Mouse (Mus musculus) stomach, embryonic 16.5 days (tissue): ENCODE data around the gene Jmjd1c. TPM values are rescaled to one million over a fixed set of nuclear protein-coding genes. Genes with fewer than 3 reads are reported as not detected.

Source experiments
- ATAC-seq: fragments of 200-750 bp; cut with Nextera tagmentation; 2 replicates; pipeline ENCODE4 v1.8.0; 2017; ENCODE audit warnings: moderate number of reproducible peaks, moderate TSS enrichment; ENCODE audit not compliant: insufficient read depth, low FRiP score
- H3K27ac ChIP-seq: fragments of 300-500 bp; sonication (generic); 2 replicates; pipeline ENCODE4 v1.5.1; 2014; ENCODE audit warnings: low read length
- H3K27me3 ChIP-seq: fragments of 300-500 bp; sonication (generic); 2 replicates; pipeline ENCODE4 v1.6.1; 2014; ENCODE audit warnings: low read length, control low read depth, mixed read lengths; ENCODE audit not compliant: control insufficient read depth, insufficient read depth
- H3K36me3 ChIP-seq: fragments of 300-500 bp; sonication (generic); 2 replicates; pipeline ENCODE4 v1.6.1; 2014; ENCODE audit warnings: low read length; ENCODE audit not compliant: control insufficient read depth, insufficient read depth
- H3K4me1 ChIP-seq: fragments of 300-500 bp; sonication (generic); 2 replicates; pipeline ENCODE4 v1.6.1; 2014; ENCODE audit warnings: low read length, control low read depth, mixed read lengths; ENCODE audit not compliant: control insufficient read depth, insufficient read depth
- H3K4me2 ChIP-seq: fragments of 300-500 bp; sonication (generic); 2 replicates; pipeline ENCODE4 v1.6.1; 2014; ENCODE audit warnings: low read depth, low read length, mixed read lengths
- H3K4me3 ChIP-seq: fragments of 300-500 bp; sonication (generic); replicated peaks from 2 replicates; pipeline ENCODE4 v1.5.1; 2014; ENCODE audit warnings: mild to moderate bottlenecking, low read length
- H3K9ac ChIP-seq: fragments of 300-500 bp; sonication (generic); 2 replicates; pipeline ENCODE4 v1.6.1; 2014; ENCODE audit warnings: low read length
- H3K9me3 ChIP-seq: fragments of 300-500 bp; sonication (generic); replicated peaks from 2 replicates; pipeline ENCODE4 v1.6.1; 2016; ENCODE audit warnings: low read length, control low read depth; ENCODE audit not compliant: control insufficient read depth
- WGBS: fragments of 180-500 bp; shearing (Covaris S2); extraction: QIAGEN DNeasy Blood & Tissue Kit; methylation state at CpG from one replicate; pipeline ENCODE4 v1.1.7; 2014; 5-methylcytosine and 5-hydroxymethylcytosine counted together
- polyA plus RNA-seq: library from polyadenylated mRNA; unstranded; fragments of >200 nt; fragmentation: Nextera tagmentation; extraction: Ambion mirVana; gene quantifications from 2 replicates; pipeline ENCODE4 v1.2.1, GENCODE M21; 2015

The Jmjd1c gene
- polyA plus RNA-seq, 1 experiment from 2014 or later = 30.3 TPM

DNA sequence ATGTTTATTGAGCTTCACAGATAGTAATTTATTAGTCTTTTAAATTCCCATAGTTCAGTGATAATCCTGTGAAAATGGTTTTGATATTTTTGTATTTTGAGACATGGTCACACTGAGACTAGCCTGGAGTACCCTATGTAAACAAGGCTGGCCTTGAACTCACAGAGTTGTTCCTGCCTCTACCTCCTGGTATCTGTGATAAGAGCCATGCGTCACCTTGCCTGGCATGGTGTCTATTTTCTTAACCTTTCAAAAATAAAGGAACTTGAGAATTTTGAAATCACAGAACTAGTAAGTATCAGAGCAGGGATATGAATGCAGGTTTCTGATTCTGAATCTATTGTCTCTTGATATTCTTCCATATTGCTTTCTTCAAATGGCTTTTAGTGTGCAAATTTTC lies 35.8 kb downstream of the Jmjd1c start:
- Histone ChIP-seq H3K27ac (no peak overlapping the region), H3K9ac (no peak overlapping the region), H3K4me2 (no peak overlapping the region), H3K4me3 (no peak overlapping the region), H3K36me3 (no peaks in the 10 kb centered on the region), H3K4me1 (peaks cover 15% of the 10 kb centered on the region; the same call in 1 of the 2 replicates), H3K27me3 (no peaks in the 10 kb centered on the region), H3K9me3 (no peaks in the 10 kb centered on the region)
- ATAC-seq = no peak
- 74% methylated on average over 1 of the region's 1 CpGs for WGBS

DNA sequence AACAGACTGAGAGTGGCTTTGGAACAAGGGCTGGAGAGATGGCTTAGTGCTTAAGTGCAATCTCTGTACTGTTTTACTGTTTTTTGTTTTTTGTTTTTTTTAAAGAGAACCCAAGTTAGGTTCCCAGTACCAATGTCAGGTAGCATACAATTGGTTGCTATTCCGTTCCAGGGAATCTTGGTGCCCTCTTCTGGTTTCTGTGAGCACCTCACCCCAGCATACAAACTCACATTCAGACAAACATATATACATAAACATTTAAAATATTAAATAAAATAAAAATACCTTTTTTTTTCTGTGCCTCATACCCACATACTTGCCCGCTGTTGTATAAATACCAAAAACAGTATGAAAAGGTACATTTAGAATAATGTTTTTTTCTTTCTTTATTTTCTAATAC lies 38.4 kb downstream of the Jmjd1c start:
- peaks cover 5% of the 10 kb centered on the region; the same call in 1 of the 2 replicates for H3K4me1 ChIP-seq
- no peaks in the 10 kb centered on the region for H3K27me3 ChIP-seq
- 92% methylated on average over 2 of the region's 2 CpGs for WGBS
- H3K9ac ChIP-seq = no peak overlapping the region
- no peaks in the 10 kb centered on the region for H3K36me3 ChIP-seq
- no peaks in the 10 kb centered on the region for H3K9me3 ChIP-seq
- H3K4me3 ChIP-seq = no peak overlapping the region
- ATAC-seq = no peak
- no peak overlapping the region for H3K4me2 ChIP-seq
- no peak overlapping the region for H3K27ac ChIP-seq

DNA sequence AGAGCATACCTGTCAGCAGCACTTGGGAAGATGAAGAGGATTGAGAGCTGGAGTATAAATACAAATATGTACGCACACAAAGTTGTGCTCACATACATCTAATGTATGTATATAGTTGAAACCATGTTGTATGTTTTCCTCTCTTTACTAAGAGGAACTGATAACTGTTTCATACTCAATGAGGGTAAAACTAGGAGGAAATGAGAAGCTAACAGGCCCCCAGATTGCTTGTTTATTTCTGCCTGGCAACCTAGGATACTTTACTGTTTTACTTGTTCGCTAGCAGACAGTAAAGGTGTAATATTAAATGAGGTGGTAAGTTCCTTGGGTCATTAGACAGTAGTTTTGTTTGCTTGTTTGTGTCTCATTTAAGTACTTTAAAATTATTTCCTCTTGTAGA lies 41.5 kb downstream of the Jmjd1c start:
- Histone ChIP-seq H3K9me3 (no peaks in the 10 kb centered on the region), H3K4me1 (no peaks in the 10 kb centered on the region; the same call in 1 of the 2 replicates), H3K27ac (no peak overlapping the region), H3K9ac (no peak overlapping the region), H3K27me3 (no peaks in the 10 kb centered on the region), H3K4me2 (no peak overlapping the region), H3K36me3 (no peaks in the 10 kb centered on the region), H3K4me3 (no peak overlapping the region)
- WGBS = 94% methylated on average over 2 of the region's 2 CpGs
- no peak for ATAC-seq

DNA sequence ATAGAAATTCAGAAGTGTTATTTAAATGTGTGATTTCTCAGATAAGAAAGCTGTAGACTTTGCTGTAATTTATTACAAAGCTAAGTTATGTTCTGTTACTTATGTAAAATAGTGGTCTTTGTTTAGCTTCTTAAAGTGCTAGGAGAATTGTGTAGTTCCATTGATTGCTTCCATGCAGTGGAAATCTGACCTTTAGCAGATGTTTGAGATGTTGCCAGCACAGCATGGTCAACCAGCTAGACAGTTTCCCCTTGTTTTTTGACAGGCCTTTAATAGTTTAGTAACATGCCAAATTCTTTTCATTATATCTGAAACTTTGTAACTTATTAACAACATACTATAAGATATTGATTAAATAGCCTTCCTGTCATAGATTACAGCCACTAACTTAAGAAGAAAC lies 47.7 kb downstream of the Jmjd1c start:
- no peak overlapping the region for H3K4me2 ChIP-seq
- peaks cover 2% of the 10 kb centered on the region for H3K4me1 ChIP-seq
- no peak for ATAC-seq
- no peaks in the 10 kb centered on the region for H3K36me3 ChIP-seq
- no peaks in the 10 kb centered on the region for H3K9me3 ChIP-seq
- H3K27me3 ChIP-seq = no peaks in the 10 kb centered on the region
- H3K9ac ChIP-seq = no peak overlapping the region
- H3K27ac ChIP-seq = no peak overlapping the region
- no peak overlapping the region for H3K4me3 ChIP-seq

DNA sequence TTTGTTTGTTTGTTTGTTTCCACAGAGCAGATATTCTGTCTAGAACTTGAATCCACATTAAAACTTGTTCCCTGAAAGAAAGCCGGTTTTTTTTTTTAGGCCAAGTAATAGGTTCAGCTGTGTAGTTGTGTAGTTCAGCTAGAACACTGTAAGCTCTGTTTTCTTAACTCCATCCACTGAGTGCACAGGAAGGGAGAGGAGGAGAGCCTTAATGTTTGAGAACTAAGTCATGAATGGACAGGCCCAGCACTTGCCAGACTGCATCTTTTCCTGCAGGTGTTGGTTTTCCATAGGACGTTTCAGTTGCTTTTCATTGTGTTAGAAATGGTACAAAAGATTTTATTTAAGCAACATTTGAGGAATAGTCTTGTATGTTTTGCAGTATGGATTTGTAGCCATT lies 48.3 kb downstream of the Jmjd1c start:
- Histone ChIP-seq H3K4me1 (peaks cover 2% of the 10 kb centered on the region), H3K9me3 (no peaks in the 10 kb centered on the region), H3K9ac (no peak overlapping the region), H3K4me3 (no peak overlapping the region), H3K27ac (no peak overlapping the region), H3K36me3 (no peaks in the 10 kb centered on the region), H3K27me3 (no peaks in the 10 kb centered on the region), H3K4me2 (no peak overlapping the region)
- no peak for ATAC-seq
- 64% methylated on average over 2 of the region's 2 CpGs for WGBS

DNA sequence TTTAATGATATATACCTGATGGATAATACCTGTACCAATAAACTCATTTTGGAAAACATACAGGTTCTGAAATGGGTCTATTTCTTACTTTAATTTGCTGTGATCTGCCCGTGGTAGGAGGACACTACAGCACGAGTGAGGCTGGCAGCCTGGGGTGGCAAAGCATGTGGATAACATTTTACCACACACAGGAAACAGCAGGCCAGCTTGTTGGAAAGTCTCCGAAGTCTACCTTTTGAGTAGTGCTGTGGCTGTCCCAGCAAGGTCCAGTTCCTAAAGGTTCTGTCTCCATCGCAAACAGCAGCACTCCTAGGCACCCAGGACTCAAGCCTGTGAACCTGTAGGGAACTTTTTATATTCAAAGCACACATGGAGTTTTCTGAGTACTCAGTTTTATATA lies 49.7 kb downstream of the Jmjd1c start:
- no peak overlapping the region for H3K4me2 ChIP-seq
- no peaks in the 10 kb centered on the region for H3K9me3 ChIP-seq
- H3K9ac ChIP-seq = no peak overlapping the region
- ATAC-seq = no peak
- 84% methylated on average over 4 of the region's 4 CpGs for WGBS
- no peaks in the 10 kb centered on the region for H3K27me3 ChIP-seq
- no peak overlapping the region for H3K27ac ChIP-seq
- no peaks in the 10 kb centered on the region for H3K36me3 ChIP-seq
- no peak overlapping the region for H3K4me3 ChIP-seq
- H3K4me1 ChIP-seq = peaks cover 2% of the 10 kb centered on the region

DNA sequence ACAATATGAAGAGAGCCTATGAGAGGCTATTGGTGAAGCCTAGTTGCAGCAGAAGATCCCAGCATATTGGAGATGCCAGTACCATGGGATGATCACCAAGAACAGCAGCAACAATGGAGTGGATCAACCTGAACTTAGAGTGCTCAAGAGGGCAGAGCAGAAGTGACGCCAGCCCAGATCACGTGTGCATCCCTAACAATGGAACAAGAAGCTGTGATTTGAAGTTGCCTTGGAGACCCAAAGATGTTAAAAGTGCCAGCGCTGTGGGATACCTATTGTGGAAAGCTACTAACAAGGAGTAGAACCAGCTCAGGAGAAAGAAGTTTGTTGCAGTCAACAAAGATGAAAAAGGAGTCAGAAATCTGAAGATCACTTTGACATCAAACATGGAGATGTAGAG lies 55.8 kb downstream of the Jmjd1c start:
- H3K27ac ChIP-seq = no peak overlapping the region
- no peaks in the 10 kb centered on the region for H3K9me3 ChIP-seq
- no peak overlapping the region for H3K4me2 ChIP-seq
- H3K9ac ChIP-seq = no peak overlapping the region
- no peaks in the 10 kb centered on the region for H3K27me3 ChIP-seq
- no peaks in the 10 kb centered on the region; the same call in 1 of the 2 replicates for H3K4me1 ChIP-seq
- no peaks in the 10 kb centered on the region for H3K36me3 ChIP-seq
- ATAC-seq = no peak
- 96% methylated on average over 3 of the region's 3 CpGs for WGBS
- no peak overlapping the region for H3K4me3 ChIP-seq

DNA sequence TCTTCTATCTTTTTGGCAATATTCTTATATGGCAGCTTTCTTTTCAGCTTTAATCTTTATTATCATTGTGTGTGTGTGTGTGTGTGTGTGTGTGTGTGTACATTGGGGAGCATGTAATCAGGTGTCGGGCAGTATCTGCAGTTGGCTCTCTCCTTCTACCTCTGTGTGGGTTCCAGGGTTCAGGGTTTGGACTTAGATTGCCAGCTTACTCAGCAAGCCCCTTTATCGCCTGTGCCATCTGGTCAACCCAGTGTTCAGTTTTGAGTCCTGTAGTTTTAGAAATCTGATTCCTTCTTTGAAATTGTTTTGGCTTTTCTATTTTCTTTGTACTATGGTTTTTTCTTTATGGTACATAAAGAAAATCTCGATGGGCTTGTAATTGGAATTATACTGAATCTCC lies 58.7 kb downstream of the Jmjd1c start:
- H3K27ac ChIP-seq = no peak overlapping the region
- H3K9me3 ChIP-seq = no peaks in the 10 kb centered on the region
- no peaks in the 10 kb centered on the region for H3K4me1 ChIP-seq
- H3K9ac ChIP-seq = no peak overlapping the region
- H3K36me3 ChIP-seq = no peaks in the 10 kb centered on the region
- no peaks in the 10 kb centered on the region for H3K27me3 ChIP-seq
- no peak for ATAC-seq
- H3K4me2 ChIP-seq = no peak overlapping the region
- no peak overlapping the region for H3K4me3 ChIP-seq
- 87% methylated on average over 3 of the region's 3 CpGs for WGBS

DNA sequence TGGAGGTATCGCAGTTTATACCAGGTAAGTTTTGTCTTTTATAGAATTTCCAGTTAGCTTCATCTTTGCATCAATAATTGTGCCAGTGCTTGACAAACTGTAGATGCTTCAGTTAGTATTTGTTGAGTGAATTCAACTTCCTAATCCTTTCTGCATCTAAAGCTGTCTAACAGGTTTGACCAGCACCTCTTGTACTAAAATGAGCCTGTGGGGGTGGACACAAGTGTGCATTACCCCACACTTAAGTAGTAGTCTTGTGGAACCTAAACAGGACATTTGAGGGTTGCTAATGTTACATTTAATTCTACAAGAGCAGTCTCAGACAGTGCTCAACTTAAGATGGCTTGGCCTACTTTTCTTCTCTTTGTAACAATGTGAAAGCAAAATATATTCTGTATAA lies 78.1 kb downstream of the Jmjd1c start:
- no peak overlapping the region for H3K4me2 ChIP-seq
- ATAC-seq = no peak
- no peaks in the 10 kb centered on the region for H3K27me3 ChIP-seq
- H3K9ac ChIP-seq = no peak overlapping the region
- WGBS = 84% methylated on average over 1 of the region's 1 CpGs
- H3K36me3 ChIP-seq = no peaks in the 10 kb centered on the region
- H3K9me3 ChIP-seq = no peaks in the 10 kb centered on the region
- H3K4me3 ChIP-seq = no peak overlapping the region
- H3K27ac ChIP-seq = no peak overlapping the region
- H3K4me1 ChIP-seq = 0 out of 2 replicates have a peak, but pooled peaks cover 4% of the 10 kb centered on the region

DNA sequence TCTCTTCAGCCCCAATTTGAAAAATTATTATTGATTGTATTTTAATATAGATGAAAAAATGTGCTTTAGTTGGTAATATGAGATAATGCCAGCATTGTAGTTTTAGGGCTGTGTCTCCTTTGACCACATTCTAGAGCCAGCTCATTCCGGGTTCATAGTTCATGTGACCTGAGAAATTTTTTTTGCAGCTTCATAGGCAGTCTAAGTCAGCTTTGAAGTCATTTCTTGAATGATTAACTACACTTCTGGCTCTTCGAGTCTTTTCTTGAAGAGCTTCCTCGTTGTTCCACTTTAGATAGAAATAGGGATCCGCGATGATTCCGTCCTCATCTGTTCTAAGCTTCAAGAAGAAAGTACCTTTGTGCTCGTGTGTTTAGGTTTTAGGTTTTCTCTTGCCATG lies 80.1 kb downstream of the Jmjd1c start:
- Histone ChIP-seq H3K27ac (peak overlapping the region; percentile 74), H3K4me1 (0 out of 2 replicates have a peak, but pooled peaks cover 4% of the 10 kb centered on the region), H3K36me3 (no peaks in the 10 kb centered on the region), H3K27me3 (no peaks in the 10 kb centered on the region), H3K4me2 (no peak overlapping the region), H3K4me3 (no peak overlapping the region), H3K9me3 (no peaks in the 10 kb centered on the region), H3K9ac (no peak overlapping the region)
- ATAC-seq = peak; percentile 37; the same call in 1 of the 2 replicates
- 51% methylated on average over 7 of the region's 7 CpGs for WGBS
